Mouse (Mus musculus) frontal cortex, postnatal 10 days (tissue): ENCODE results near the gene Scpep1.
A peak's percentile ranks its signal among the peaks of the same experiment; 100 is the strongest.

Source experiments
- DNase-seq, 2 experiments: peaks; one replicate each; pipeline ENCODE4 v3.0.0; 2022; ENCODE audit warnings: low spot score in 2 of 2, mixed read lengths in 1 of 2

Gene Scpep1

DNA sequence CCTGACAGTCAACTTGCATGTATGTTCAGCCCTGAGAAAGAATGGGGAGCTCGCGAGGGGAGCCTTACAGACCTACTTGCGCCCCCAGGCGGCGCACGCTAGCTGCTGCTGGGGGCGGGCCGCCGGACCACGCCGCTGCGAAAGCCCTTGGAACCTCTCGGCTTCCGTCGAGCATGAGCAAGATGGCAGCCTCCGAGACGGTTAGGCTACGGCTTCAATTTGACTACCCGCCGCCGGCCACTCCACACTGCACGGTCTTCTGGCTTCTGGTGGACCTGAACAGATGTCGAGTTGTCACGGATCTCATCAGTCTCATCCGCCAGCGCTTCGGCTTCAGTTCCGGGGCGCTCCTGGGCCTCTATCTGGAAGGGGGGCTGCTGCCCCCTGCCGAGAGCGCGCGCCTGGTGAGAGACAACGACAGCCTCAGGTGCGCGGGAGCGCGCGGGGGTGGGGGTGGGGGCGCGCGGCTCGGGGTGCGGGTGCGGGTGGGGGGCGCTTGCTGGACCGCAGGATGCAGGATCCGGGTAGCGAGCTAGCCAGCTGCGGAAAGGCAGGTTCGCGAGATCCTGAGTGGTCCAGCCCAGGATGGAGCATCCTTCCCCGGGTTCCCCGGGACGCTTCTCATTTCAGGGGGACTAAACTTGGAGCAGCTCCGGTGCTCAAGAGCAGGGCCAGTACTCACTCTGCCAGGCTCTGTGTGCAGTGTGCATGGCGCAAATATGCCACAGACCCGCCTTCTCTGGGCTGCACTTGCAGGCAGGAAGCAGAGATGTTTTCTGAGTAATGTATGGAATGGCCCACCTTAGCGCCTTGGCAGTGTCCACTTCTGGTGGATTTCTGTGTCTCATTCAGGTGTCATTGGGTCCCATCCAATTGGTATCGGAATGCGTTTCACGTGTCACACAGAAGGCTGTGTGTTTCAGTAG is 18.8 kb upstream of the Scpep1 start:
- peak; percentile 89 to 93 for DNase-seq

GRCm38 (mm10) chr11:88970202-88970732 is 15.0 kb upstream of the Scpep1 start, which contains the start of gene Coil:
Coil (plus strand) TSS chr11:88970252.
- no peak for DNase-seq

DNA sequence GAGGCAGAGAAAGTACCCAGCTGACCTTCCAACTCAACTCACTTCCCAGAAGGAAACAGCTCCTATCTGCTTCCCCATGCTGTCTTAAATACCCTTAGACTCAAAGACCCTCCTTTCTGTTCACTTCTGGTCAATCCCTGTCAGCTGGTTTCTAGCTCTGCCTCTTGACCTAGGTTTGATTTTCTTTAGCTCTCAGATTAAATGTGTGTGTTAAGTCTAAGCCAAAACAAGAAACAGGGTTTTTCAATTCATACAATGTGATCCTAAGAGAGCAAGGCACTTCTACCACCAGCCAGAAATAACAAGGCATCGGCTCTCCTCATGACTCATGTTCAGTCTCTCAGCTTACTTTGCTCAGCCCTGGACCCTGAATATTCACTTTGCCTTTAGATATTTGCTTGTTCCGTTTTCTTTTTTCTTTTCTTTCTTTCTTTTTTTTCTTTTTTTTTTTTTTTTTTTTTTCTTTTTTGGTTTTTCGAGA is 11.7 kb upstream of the Scpep1 start, which contains the start of gene Elobl:
Elobl (minus strand) TSS at position 51 of the 481 bp plus-strand sequence.
- no peak for DNase-seq

- no peak for DNase-seq
Measured at GRCm38 (mm10) chr11:88958851-88959250, 3.6 kb upstream of the Scpep1 start.

GRCm38 (mm10) chr11:88954803-88955202 is 462 bp downstream of the Scpep1 start:
- DNase-seq = no peak

DNA sequence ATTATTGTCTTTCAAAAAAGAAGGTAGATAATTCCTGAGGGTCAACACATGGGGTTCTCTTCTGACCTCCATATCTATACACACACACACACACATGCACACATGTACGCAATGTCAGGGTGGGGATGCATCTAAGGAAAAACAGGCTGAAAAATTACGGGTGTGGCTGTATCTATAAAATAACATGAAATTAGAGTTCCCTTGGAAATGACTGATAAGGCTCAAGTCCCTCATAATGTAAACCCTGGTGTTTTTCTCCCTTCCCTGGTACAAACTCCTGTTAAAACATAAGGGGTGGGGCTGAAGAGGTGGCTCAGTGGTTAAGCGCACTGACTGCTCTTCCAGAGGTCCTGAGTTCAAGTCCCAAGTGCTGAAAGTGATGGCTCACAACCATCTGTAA is 1.7 kb downstream of the Scpep1 start:
- no peak for DNase-seq

DNA sequence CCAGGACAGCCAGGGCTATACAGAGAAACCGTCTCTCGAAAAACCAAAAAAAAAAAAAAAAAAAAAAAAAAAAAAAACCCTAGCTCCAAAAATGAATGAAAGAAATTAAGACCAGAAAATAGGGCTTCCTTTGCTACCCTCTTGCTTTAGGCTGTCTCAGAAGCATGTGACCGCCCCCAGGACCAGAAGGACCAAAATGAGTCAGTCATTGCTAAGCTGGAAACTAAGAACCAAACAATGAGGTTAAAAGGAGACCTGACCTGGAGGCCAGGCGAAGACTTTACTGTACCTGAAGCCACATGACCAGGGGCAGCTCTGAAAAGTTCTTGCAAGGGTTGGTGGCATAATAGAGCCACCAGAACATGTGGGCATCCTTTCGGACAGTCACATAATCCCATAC is 3.1 kb downstream of the Scpep1 start:
- DNase-seq = no peak

- DNase-seq = no peak
Measured at GRCm38 (mm10) chr11:88951576-88951975, 3.7 kb downstream of the Scpep1 start.

DNA sequence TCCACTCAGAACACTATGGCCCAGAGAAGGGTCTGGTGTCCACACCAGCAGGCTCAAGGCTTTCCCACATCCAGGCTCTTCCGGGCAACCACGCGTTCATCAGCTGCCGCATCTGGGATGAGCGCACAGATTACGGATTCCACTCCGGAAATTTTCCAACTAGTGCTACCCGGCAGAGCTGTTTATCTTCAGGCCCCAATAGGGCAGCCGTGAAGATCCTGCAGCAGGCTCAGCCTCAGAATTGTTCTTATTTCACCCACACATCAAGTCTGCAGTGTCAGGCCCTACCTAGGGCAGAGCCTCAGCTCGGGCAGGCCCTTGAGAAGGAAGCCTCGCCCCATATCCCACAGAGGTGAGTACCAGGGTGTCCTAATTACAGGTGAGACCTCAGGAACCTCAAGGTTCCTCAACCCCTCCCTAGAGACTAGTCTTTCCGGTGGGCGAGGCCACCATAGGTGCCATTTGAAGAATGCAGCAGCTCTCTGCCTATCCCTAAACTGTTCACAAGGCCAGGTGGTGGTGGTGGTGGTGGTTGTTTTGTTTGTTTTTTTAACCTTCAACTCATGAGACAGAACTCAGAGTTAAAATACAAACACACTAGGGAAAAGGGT is 4.5 kb downstream of the Scpep1 start:
- no peak for DNase-seq

- DNase-seq = no peak
Measured at GRCm38 (mm10) chr11:88949802-88950639, 5.2 kb downstream of the Scpep1 start.

DNA sequence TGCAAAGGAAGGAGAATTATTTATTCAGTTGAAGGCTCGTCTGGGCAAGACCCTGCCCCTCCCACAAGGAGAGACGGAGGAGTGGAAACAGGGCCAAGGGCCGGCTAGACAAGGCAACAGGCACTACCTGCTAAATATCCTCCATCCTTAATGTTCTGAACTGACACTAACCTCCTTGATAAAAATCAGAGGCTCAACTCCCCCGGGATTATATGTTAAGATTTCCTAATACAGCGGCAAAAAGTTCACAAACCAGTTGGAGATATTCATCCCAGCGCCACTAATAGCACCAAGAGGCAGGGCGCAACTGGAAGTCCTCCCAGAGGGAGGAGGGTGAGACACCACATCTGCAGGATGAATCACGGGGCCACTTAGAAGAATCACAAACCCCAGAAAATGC is 6.4 kb downstream of the Scpep1 start:
- no peak for DNase-seq

DNA sequence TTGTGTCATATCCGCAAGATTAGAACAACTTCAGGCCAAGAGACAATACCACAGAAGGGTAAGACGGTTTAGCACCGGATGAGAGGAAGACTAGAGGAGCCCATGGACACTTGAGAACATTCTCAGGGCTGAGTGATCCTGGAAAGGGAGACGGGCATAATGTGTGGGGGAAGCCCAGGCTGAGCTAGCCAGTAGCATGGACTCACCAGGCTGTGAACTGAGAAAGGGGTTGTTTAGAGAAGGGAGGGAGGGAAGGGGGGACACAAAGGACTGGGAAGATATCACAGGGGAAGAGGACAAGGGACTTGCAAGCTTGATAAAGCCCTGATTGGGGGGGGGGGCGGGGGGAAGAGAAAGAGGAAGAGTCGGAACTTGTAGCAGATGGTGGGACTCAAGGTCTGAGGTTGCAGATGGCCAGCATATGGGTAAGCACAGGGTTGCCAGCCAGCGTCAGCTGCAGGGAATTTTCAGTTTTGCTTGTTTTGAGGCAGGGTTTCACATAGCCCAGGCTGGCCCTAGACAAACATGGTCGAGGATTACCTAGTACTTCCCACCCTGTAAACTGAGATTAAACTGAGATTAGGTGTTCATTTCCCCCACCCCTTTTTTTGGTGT is 9.2 kb downstream of the Scpep1 start:
- DNase-seq = no peak

GRCm38 (mm10) chr11:88941489-88941888 is 13.8 kb downstream of the Scpep1 start:
- DNase-seq = no peak

GRCm38 (mm10) chr11:88939634-88940033 is 15.6 kb downstream of the Scpep1 start:
- DNase-seq = no peak

GRCm38 (mm10) chr11:88938770-88939169 is 16.5 kb downstream of the Scpep1 start:
- DNase-seq = no peak

DNA sequence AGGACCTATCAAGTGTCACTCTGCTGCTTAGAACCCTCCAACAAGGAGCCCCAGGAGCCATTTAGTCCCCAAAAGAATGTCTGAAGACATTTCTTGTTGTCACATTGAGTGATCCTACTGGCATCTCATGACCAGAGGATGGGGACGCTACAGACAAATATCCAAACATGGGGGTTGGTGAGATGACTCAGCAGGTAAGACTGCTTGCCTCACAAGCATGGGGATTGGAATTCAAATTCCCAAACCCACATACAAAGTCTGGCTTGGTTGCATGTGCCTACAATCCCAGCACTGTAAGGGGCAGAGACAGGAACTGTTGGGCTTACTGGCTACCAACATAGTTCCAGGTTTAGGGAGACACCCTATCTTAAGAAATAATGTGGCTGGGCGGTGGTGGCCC is 17.4 kb downstream of the Scpep1 start:
- DNase-seq = no peak

DNA sequence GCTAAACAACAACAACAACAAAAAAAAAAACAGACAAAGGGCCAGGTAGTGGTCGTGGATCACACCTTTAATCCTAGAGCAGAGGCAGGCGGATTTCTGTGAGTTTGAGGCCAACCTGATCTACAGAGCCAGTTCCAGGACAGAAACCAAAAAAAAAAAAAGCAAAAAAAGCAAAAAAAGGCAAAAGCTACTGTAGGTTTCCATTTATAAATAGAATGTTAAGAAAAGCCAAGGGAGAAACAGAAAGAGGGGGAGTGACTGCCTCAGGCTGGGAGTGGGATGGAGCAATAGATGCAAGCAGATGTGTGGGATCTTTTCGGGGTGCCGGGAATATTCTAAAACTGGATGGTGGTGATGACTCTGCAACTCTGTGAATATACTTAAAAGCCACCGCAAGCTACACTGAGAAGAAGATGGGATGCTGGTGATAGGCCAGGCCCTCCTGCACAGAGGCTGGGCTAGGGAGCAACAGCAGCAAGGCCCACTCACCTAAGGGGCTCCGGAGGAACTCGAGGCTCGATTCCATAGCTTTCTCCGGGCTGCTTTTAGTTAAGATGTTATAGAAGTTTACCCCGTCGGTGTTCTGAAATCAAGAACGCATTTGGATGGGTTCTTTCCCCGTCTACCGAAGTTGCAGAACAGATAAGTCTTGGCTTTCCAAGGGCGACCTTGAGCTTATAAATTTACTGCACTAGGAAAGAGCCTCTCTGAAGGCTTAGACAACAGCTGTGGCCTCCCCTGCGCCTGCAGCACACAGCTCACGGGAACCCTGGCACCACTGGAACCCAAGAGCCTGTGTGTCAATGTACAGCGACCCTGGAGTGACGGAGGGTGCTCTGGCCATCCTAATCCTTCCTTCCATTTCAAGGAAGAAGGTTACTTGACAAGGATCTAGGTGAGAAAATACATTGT is 20.9 kb downstream of the Scpep1 start:
- no peak for DNase-seq

- no peak for DNase-seq
Measured at GRCm38 (mm10) chr11:88933030-88933429, 22.2 kb downstream of the Scpep1 start.

GRCm38 (mm10) chr11:88931692-88932530 is 23.4 kb downstream of the Scpep1 start:
- DNase-seq = no peak
